Mouse (Mus musculus) ovary, postnatal 14 days (tissue): ENCODE measurements around the gene Gins1.

Experiments used
- DNase-seq: peaks from one replicate; pipeline ENCODE4 v3.0.0; 2022; ENCODE audit warnings: low spot score

Gene Gins1

GRCm38 (mm10) chr2:150963246-150963645 lies 58.0 kb downstream of the Gins1 start:
- no peak for DNase-seq

GRCm38 (mm10) chr2:150964641-150965040 lies 59.4 kb downstream of the Gins1 start:
- DNase-seq = no peak

DNA sequence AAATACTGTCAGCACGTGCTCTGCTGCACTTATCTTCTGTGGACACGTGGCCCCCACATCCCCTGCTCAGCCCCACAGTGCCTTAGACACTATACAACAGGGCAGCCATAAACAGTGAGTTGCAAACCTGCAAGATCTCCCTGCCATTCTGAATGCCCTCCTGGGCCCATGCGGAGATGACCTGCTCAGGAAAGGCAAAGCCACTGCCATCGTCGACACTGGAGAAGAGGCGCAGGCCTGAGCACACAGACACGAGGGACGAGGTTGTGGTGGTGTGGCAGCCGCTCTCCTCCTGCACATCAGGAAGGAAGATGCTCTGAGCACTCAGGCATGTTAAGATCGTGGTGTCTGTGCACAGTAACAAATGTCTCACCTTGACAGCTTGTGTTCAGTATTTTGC lies 60.8 kb downstream of the Gins1 start:
- DNase-seq = no peak

- DNase-seq = no peak
These were observed 62.3 kb downstream of the Gins1 start for GRCm38 (mm10) chr2:150967491-150967890.

- DNase-seq = no peak
These were observed 64.0 kb downstream of the Gins1 start for GRCm38 (mm10) chr2:150969231-150969630.

GRCm38 (mm10) chr2:150971856-150972255 lies 66.7 kb downstream of the Gins1 start:
- no peak for DNase-seq

- no peak for DNase-seq
These were observed 67.5 kb downstream of the Gins1 start for GRCm38 (mm10) chr2:150972681-150973080.

- no peak for DNase-seq
These were observed 68.4 kb downstream of the Gins1 start for GRCm38 (mm10) chr2:150973401-150974115.

GRCm38 (mm10) chr2:150976871-150977270 lies 71.7 kb downstream of the Gins1 start:
- no peak for DNase-seq

GRCm38 (mm10) chr2:150977676-150978075 lies 72.5 kb downstream of the Gins1 start:
- DNase-seq = no peak

DNA sequence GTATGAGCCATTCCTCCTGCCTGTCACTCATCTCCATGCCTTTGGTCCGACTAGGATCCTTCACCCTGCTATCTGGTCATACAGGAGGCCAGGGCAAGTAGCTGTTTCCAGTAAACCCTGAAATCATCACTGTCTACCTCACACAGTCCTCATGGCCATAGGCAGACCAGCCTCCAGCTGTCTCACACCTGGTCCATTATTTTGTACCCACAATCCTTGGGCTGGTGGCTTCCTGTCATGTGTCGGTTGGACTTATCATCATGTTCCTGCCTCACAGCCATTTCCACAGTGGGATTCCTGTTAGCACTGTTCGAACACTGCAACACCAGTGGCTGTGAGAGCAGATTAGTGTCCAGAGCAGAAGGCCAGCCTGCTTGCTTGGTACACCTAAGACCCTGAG lies 73.6 kb downstream of the Gins1 start:
- DNase-seq = no peak

GRCm38 (mm10) chr2:150979861-150980620 lies 74.8 kb downstream of the Gins1 start:
- no peak for DNase-seq
